Mouse (Mus musculus): Measurements from ENCODE around the gene Fst. TPM values are rescaled to one million over a fixed set of nuclear protein-coding genes. Genes with fewer than 3 reads are reported as not detected.

The Fst gene
- 6.0 and 7.0 TPM in 2 replicates for polyA plus RNA-seq (2015; fragmentation: Nextera tagmentation; extraction: Ambion mirVana)

DNA sequence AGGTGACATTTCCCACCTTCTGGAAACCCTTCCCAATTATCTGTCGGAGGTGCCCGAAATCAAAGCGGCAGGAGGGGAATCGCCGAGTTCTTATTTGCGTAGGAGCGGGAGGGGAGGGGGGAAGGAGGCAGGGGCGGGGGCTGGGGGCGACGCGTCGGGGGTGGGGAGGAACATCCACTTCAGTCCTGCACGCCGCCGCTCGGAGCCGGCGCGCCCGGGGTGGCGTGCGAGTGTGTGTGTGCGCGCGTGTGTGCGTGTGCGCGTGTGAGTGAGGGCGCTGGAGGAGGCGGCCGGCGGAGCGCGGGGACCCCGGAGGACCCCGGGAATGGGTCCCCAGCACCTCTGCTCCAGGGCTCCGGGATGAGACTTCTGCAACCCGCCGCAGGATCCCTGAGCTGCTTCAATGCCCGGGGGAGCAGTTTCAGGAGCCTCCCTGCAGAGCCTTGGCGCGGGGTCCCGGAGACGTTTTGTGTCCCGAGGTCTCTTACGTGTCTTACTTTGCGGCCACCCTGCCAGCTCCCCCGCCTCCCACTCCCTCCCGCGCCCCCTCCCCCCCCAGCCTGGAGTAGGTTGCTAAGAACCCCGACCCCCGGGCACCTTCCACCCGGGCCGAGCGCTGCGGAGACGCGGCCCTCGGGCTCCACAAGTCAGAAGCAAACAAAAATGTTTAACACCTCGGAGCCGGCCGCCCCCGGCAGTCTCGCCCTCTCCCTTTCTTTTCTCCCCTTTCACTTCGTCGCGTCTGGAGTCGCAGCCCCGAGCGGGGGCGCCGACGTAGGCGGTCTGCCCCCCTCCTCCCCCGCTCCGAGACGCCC lies at the start of gene Fst:
Gene Fst, minus strand, starts transcription at position 66 of the 815 bp plus-strand sequence.
- H3K9ac ChIP-seq: peak within 1 kb of the TSS; percentile 72
- H3K9me3 ChIP-seq: no peaks in the 10 kb centered on the region
- no peaks in the 10 kb centered on the region for H3K36me3 ChIP-seq
- under 1% methylated on average over 66 of the region's 77 CpGs for WGBS
- H3K4me2 ChIP-seq: peak within 1 kb of the TSS; percentile 98
- peaks cover 50% of the 10 kb centered on the region for H3K27me3 ChIP-seq
- H3K4me1 ChIP-seq (replicated peaks): peaks cover 45% of the 10 kb centered on the region
- peak within 1 kb of the TSS; percentile 12; the same call in 1 of the 2 replicates for H3K27ac ChIP-seq
- H3K4me3 ChIP-seq: peak within 1 kb of the TSS; percentile 58
- peak; percentile 74 for ATAC-seq (ENCODE audit: low FRiP score)

DNA sequence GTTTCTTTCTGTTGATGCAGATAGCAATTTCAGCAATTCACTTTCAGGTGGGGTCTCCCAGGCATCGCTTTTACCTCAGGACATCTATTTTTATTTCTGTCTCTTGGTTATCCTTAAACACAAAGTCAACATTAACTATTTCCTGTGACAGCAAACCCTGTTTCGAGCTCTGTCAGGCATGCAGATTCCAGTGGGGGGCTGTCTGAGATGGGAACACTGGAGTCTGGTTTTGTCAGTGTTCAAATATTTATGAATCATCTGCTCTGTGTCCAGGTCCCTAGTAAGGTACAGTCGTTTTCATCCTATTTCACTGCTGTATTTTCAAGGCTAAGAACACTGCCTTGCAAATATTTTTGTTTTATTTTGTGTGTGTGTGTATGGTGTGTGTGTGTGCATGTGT lies 35.1 kb upstream of the Fst start:
- no peak overlapping the region for H3K4me2 ChIP-seq
- H3K4me1 ChIP-seq (replicated peaks): no peaks in the 10 kb centered on the region
- no peak overlapping the region for H3K27ac ChIP-seq
- no peaks in the 10 kb centered on the region for H3K9me3 ChIP-seq
- no peaks in the 10 kb centered on the region for H3K27me3 ChIP-seq
- no peak for ATAC-seq (ENCODE audit: low FRiP score)
- WGBS: 76% methylated on average over 3 of the region's 3 CpGs
- no peaks in the 10 kb centered on the region for H3K36me3 ChIP-seq
- no peak overlapping the region for H3K9ac ChIP-seq
- no peak overlapping the region for H3K4me3 ChIP-seq

DNA sequence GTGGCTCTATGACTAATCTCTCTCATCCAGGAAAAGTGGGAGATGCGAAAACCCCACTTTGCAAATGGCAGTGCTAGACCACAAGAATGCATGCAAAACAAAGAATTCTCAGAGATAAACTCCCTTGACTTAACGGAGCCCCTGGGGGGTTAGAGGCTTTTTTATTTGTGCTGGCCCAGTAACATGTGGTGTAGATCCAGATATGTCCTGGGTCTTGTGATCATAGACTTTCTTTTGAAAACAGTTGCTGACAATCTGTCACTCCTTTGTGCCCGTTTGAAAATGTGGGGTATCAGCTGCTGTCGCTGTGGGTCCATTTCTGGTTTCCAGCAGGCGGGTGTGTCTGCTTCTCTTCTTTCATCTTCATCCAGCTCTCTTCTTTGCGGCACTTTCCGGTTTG lies 29.4 kb upstream of the Fst start:
- no peaks in the 10 kb centered on the region for H3K9me3 ChIP-seq
- H3K4me1 ChIP-seq (replicated peaks): no peaks in the 10 kb centered on the region
- 82% methylated on average over 7 of the region's 7 CpGs for WGBS
- H3K4me2 ChIP-seq: no peak overlapping the region
- H3K27me3 ChIP-seq: no peaks in the 10 kb centered on the region
- H3K4me3 ChIP-seq: no peak overlapping the region
- H3K9ac ChIP-seq: no peak overlapping the region
- no peak overlapping the region for H3K27ac ChIP-seq
- H3K36me3 ChIP-seq: no peaks in the 10 kb centered on the region
- ATAC-seq (ENCODE audit: low FRiP score): no peak

DNA sequence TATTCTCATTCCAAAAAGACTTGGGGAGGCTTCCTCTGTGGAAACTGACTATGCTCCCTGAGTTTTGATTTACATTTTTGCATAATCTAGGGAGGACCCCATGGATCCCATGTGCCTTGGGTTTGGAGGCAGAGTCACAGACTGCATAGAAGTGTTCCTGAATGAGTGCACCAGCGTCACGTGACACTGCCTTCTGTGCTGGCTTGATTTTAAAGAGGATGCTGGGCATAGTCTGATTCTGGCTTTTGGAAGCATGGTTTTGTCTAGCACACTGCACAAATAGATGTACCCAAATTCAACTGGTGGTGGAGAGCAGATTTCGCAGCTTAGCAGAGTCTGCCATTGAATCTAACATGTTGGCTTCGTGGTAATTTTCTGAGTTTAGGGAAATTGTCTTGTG lies 19.6 kb upstream of the Fst start:
- Histone ChIP-seq H3K27me3 (no peaks in the 10 kb centered on the region), H3K9ac (no peak overlapping the region), H3K4me2 (no peak overlapping the region), H3K36me3 (no peaks in the 10 kb centered on the region), H3K4me1 (replicated peaks) (no peaks in the 10 kb centered on the region), H3K27ac (no peak overlapping the region), H3K4me3 (no peak overlapping the region), H3K9me3 (no peaks in the 10 kb centered on the region)
- no peak for ATAC-seq (ENCODE audit: low FRiP score)
- 91% methylated on average over 4 of the region's 4 CpGs for WGBS

DNA sequence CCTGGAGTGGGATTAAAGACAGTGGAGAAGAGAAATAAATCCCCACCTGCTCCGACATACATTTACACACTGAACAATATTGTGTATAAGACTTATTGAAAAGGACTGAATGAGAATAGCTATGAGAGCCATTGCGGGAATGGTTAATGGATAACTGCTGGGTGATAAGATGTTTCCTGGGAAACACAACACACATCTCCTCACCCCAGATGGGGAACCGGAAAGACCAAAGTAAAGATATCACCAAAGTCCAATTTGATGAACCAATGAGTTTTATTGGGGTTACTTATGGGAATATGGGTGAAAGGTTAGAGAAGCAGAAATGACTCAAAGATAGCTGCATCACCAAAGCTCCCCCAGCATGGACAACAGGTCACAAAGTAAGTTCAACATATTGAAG lies 11.2 kb upstream of the Fst start:
- H3K36me3 ChIP-seq: no peaks in the 10 kb centered on the region
- H3K27me3 ChIP-seq: no peaks in the 10 kb centered on the region
- H3K4me1 ChIP-seq (replicated peaks): no peaks in the 10 kb centered on the region
- H3K27ac ChIP-seq: no peak overlapping the region
- no peak overlapping the region for H3K4me2 ChIP-seq
- H3K9me3 ChIP-seq: no peaks in the 10 kb centered on the region
- ATAC-seq (ENCODE audit: low FRiP score): no peak
- no peak overlapping the region for H3K4me3 ChIP-seq
- H3K9ac ChIP-seq: no peak overlapping the region
- 85% methylated on average over 3 of the region's 3 CpGs for WGBS

DNA sequence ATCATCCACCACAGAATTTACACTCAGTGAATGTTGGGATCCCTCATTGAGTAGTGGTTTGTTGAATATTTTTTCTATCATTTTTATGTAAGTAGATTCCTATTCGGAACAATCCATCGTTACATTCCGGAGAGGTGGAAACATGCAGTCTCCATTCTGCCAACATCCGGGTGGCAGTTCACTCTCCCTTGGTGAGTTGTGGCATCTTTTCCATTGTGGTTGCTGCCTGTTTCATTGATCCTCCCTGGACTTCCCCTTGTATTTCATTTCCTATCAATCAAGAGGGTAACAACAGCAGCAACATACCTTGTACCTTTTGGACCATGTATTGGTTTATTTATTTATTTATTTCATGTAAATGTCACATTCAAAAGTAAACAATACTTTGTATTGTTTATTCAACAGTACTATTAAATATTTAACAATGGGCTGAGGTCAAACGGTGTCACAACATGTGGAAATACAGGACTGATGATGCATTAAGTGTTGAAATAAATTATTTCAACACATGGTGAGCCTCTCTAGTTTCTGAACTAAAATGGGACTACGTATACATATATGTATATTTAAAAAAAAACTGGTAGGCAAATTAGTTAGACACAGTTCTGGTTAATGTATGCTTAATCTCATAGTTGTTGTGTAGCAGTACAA lies 7.6 kb upstream of the Fst start:
- WGBS: 94% methylated on average over 6 of the region's 6 CpGs
- Histone ChIP-seq H3K27ac (no peak overlapping the region), H3K9ac (no peak overlapping the region), H3K9me3 (no peaks in the 10 kb centered on the region), H3K4me2 (no peak overlapping the region), H3K4me1 (replicated peaks) (no peaks in the 10 kb centered on the region), H3K36me3 (no peaks in the 10 kb centered on the region), H3K27me3 (peaks cover 1% of the 10 kb centered on the region), H3K4me3 (no peak overlapping the region)
- ATAC-seq (ENCODE audit: low FRiP score): no peak

DNA sequence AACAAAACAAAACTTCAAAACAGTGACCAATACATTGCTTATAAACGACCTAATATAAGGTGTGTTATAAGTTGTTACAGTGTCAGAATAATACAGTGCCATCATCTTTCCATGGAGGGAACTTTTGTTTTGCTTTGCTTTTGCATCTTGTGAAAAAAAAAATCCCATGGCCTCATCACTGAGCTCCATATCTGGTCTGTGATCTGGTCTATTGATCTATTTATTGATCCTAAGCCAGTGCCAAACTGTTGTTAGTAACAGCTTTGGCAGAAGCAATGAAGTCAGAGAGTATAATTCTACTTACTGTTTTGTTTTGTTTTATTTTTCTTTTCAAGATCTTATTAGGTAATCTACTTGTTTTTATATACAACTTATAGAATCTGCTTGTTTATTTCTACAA lies 6.6 kb upstream of the Fst start:
- H3K36me3 ChIP-seq: no peaks in the 10 kb centered on the region
- ATAC-seq (ENCODE audit: low FRiP score): no peak
- no peaks in the 10 kb centered on the region for H3K9me3 ChIP-seq
- WGBS: 73% methylated on average over 1 of the region's 1 CpGs
- H3K9ac ChIP-seq: no peak overlapping the region
- H3K4me2 ChIP-seq: no peak overlapping the region
- peaks cover 3% of the 10 kb centered on the region for H3K27me3 ChIP-seq
- peaks cover under 1% of the 10 kb centered on the region; the same call in 1 of the 2 replicates for H3K4me1 ChIP-seq (replicated peaks)
- H3K4me3 ChIP-seq: no peak overlapping the region
- H3K27ac ChIP-seq: no peak overlapping the region

DNA sequence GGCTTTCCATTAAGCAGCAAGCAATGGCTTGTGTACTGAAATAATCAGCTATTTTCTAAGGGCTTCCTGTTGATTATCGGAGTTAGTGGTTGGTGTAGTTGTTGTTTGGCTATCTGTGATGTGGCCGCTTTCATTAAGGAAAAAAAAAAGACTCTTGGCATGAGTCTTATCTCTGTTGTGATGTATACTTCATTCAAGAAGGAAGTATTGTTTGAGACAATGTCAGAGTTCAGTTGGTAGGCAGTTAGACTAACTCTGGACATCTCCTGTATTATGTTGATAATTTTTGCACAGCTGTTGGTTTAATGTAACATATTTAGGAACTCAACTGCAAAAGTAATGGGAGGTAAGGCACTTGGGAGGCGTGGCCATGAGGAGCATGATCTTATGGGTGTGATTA lies 6.1 kb upstream of the Fst start:
- no peak overlapping the region for H3K4me3 ChIP-seq
- WGBS: 88% methylated on average over 3 of the region's 3 CpGs
- H3K27me3 ChIP-seq: peaks cover 3% of the 10 kb centered on the region
- H3K9ac ChIP-seq: no peak overlapping the region
- H3K4me2 ChIP-seq: no peak overlapping the region
- no peak overlapping the region for H3K27ac ChIP-seq
- no peak for ATAC-seq (ENCODE audit: low FRiP score)
- H3K4me1 ChIP-seq (replicated peaks): peaks cover 6% of the 10 kb centered on the region; the same call in 1 of the 2 replicates
- H3K9me3 ChIP-seq: no peaks in the 10 kb centered on the region
- H3K36me3 ChIP-seq: no peaks in the 10 kb centered on the region

DNA sequence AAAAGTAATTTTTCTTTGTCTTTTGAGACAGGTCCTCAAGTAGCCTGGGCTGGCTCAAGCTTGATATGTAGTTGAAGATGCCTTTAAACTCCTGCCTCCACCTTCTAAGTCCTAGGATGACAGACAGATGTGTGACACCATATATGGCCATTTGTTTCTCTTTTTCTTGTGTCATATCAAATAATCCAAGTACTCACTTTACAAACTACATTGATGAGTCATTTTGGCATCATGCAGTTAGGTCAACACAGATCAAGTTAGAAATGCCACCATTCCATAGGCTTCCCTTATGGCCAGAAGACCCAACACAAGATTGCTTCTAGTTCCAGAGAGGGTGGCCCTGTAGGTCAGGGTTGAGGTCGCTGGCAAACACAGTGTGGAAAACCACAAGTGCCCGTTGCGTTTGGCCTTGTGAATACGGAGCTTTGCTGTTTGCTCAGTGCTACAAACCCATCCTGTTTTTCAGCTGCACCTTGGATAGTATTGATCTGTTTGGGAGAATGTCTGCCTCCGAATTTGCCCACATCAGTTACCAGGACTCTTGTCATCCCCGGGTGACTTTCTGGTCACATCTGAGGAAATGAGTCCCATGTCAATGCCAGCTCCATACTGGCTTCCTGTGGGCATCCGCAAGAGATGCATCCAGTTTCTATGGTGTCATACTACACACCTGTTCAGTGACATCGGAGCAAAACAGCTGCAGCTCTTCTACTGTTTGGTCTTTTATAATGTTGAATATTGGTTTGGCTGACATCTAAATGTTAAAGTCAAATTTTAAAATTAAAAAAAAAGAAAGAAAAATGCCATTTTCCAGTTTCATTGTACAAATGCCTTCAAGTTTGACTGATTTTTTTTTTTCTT lies 4.0 kb upstream of the Fst start:
- Histone ChIP-seq H3K4me3 (no peak overlapping the region), H3K9me3 (no peaks in the 10 kb centered on the region), H3K4me2 (no peak overlapping the region), H3K9ac (no peak overlapping the region), H3K27ac (no peak overlapping the region), H3K27me3 (peaks cover 20% of the 10 kb centered on the region), H3K4me1 (replicated peaks) (peaks cover 24% of the 10 kb centered on the region), H3K36me3 (no peaks in the 10 kb centered on the region)
- 88% methylated on average over 8 of the region's 8 CpGs for WGBS
- ATAC-seq (ENCODE audit: low FRiP score): no peak

DNA sequence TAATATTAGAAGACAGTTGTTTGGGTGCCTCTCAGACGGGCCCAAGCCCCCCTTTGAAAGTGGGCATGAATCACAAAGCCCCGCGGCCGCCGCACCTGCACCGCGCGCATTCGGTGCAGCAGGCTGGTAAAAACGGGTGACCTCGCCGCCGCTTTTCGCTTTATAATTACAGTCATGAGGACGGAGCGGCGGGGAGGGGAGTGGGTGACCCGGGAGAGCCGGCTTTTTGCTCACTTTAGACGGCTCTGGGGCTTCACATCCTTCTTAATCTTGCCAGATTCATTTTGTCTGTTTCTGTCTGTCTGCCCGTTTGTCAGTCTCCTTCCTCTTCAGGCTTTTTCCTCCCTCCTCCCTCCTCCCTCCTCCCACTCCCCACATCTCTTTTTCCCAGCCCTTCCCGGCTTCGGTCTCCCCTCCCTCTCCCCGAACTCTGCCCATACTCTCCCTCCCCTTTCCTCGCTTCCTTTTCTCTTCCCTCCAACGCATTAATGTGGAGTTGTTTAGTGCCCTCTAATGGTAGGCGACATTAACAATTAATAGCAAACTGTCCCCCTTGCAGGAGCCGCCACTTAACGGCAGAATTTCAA lies 1.6 kb upstream of the Fst start:
- Histone ChIP-seq H3K27ac (no peak overlapping the region), H3K9ac (peak overlapping the region; percentile 59; the same call in 1 of the 2 replicates), H3K4me3 (peak overlapping the region; percentile 58), H3K27me3 (peaks cover 43% of the 10 kb centered on the region), H3K9me3 (no peaks in the 10 kb centered on the region), H3K4me2 (peak overlapping the region; percentile 98), H3K36me3 (no peaks in the 10 kb centered on the region), H3K4me1 (replicated peaks) (peaks cover 45% of the 10 kb centered on the region)
- WGBS: under 1% methylated on average over 29 of the region's 29 CpGs
- ATAC-seq (ENCODE audit: low FRiP score): peak; percentile 51

DNA sequence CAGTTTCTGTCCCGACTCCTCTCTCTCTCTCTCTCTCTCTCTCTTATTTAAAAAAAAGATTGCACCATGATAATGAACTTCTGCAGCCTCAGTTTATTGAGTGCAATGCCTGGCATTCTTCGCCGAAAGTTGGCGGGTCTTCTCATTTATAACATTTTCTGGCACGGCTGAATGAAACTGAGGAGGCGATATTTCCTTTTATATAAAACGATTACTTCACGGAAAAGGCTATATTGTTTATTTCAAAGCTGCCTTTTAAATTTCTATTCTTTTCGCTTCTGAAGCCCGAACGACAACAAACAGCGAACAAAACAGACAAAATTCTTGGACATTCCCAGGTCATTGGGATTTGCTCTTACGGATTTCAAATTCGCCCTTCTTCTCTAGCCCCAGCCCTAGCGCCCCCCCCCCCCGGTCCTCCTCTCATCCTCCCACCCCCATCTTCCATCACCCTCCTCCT lies 980 bp upstream of the Fst start:
- peak overlapping the region; percentile 12; the same call in 1 of the 2 replicates for H3K27ac ChIP-seq
- peak overlapping the region; percentile 98 for H3K4me2 ChIP-seq
- peak overlapping the region; percentile 58 for H3K4me3 ChIP-seq
- peak overlapping the region; percentile 72 for H3K9ac ChIP-seq
- under 1% methylated on average over 16 of the region's 16 CpGs for WGBS
- peaks cover 48% of the 10 kb centered on the region for H3K27me3 ChIP-seq
- H3K36me3 ChIP-seq: no peaks in the 10 kb centered on the region
- no peaks in the 10 kb centered on the region for H3K9me3 ChIP-seq
- ATAC-seq (ENCODE audit: low FRiP score): no peak
- peaks cover 45% of the 10 kb centered on the region for H3K4me1 ChIP-seq (replicated peaks)
